Mouse (Mus musculus): ENCODE measurements around the gene Mnt. TPM values are rescaled to one million over a fixed set of nuclear protein-coding genes. Genes with fewer than 3 reads are reported as not detected.

Mnt gene
- polyA plus RNA-seq, 1 experiment: 22.1 TPM

- TF ChIP-seq CTCF (IDR thresholded peaks at IDR 0.05; ENCODE audit: extremely low read depth, insufficient read depth, low read length) (no peak), POLR2A (IDR thresholded peaks at IDR 0.05; ENCODE audit: extremely low read depth, insufficient read depth, low read length) (no peak)
- peak overlapping the region; percentile 64 for H3K27ac ChIP-seq (ENCODE audit: insufficient read depth, low read length)
Measured at GRCm38 (mm10) chr11:74831191-74831605, 478 bp downstream of the Mnt start.

GRCm38 (mm10) chr11:74831606-74832451 lies 1.1 kb downstream of the Mnt start:
- H3K27ac ChIP-seq (ENCODE audit: insufficient read depth, low read length): peak overlapping the region; percentile 64
- H3K4me1 ChIP-seq (ENCODE audit: control insufficient read depth, insufficient read depth, low read length): 0 out of 2 replicates have a peak, but pooled peaks cover 3% of the 10 kb centered on the region
- H3K4me3 ChIP-seq (ENCODE audit: insufficient read depth, low read length): peak overlapping the region; percentile 90
- TF ChIP-seq CTCF (IDR thresholded peaks at IDR 0.05; ENCODE audit: extremely low read depth, insufficient read depth, low read length): no peak
- TF ChIP-seq POLR2A (IDR thresholded peaks at IDR 0.05; ENCODE audit: extremely low read depth, insufficient read depth, low read length): peak; percentile 79

More at GRCm38 (mm10) chr11:74831191-74831605, 478 bp downstream of the Mnt start:
- H3K4me1 ChIP-seq (ENCODE audit: control insufficient read depth, insufficient read depth, low read length): 0 out of 2 replicates have a peak, but pooled peaks cover 3% of the 10 kb centered on the region
- peak overlapping the region; percentile 90 for H3K4me3 ChIP-seq (ENCODE audit: insufficient read depth, low read length)

- 0 out of 2 replicates have a peak, but pooled peaks cover 3% of the 10 kb centered on the region for H3K4me1 ChIP-seq (ENCODE audit: control insufficient read depth, insufficient read depth, low read length)
- TF ChIP-seq POLR2A (IDR thresholded peaks at IDR 0.05; ENCODE audit: extremely low read depth, insufficient read depth, low read length) (no peak), CTCF (IDR thresholded peaks at IDR 0.05; ENCODE audit: extremely low read depth, insufficient read depth, low read length) (no peak)
- H3K27ac ChIP-seq (ENCODE audit: insufficient read depth, low read length): peak overlapping the region; percentile 55; the same call in 1 of the 2 replicates
- peak overlapping the region; percentile 90 for H3K4me3 ChIP-seq (ENCODE audit: insufficient read depth, low read length)
Measured at GRCm38 (mm10) chr11:74832503-74833143, 1.9 kb downstream of the Mnt start.

- TF ChIP-seq CTCF (IDR thresholded peaks at IDR 0.05; ENCODE audit: extremely low read depth, insufficient read depth, low read length) (no peak), POLR2A (IDR thresholded peaks at IDR 0.05; ENCODE audit: extremely low read depth, insufficient read depth, low read length) (no peak)
- 0 out of 2 replicates have a peak, but pooled peaks cover 3% of the 10 kb centered on the region for H3K4me1 ChIP-seq (ENCODE audit: control insufficient read depth, insufficient read depth, low read length)
- H3K27ac ChIP-seq (ENCODE audit: insufficient read depth, low read length): no peak overlapping the region
- H3K4me3 ChIP-seq (ENCODE audit: insufficient read depth, low read length): no peak overlapping the region
Measured at GRCm38 (mm10) chr11:74833536-74834358, 3.0 kb downstream of the Mnt start.

GRCm38 (mm10) chr11:74834359-74834638 lies 3.6 kb downstream of the Mnt start:
- Histone ChIP-seq H3K4me1 (ENCODE audit: control insufficient read depth, insufficient read depth, low read length) (peaks cover 5% of the 10 kb centered on the region; the same call in 1 of the 2 replicates), H3K27ac (ENCODE audit: insufficient read depth, low read length) (no peak overlapping the region), H3K4me3 (ENCODE audit: insufficient read depth, low read length) (no peak overlapping the region)
- TF ChIP-seq CTCF (IDR thresholded peaks at IDR 0.05; ENCODE audit: extremely low read depth, insufficient read depth, low read length) (no peak), POLR2A (IDR thresholded peaks at IDR 0.05; ENCODE audit: extremely low read depth, insufficient read depth, low read length) (no peak)

GRCm38 (mm10) chr11:74834650-74835277 lies 4.0 kb downstream of the Mnt start:
- no peak overlapping the region for H3K4me3 ChIP-seq (ENCODE audit: insufficient read depth, low read length)
- TF ChIP-seq POLR2A (IDR thresholded peaks at IDR 0.05; ENCODE audit: extremely low read depth, insufficient read depth, low read length) (no peak), CTCF (IDR thresholded peaks at IDR 0.05; ENCODE audit: extremely low read depth, insufficient read depth, low read length) (no peak)

GRCm38 (mm10) chr11:74835593-74836224 lies 5.0 kb downstream of the Mnt start:
- TF ChIP-seq POLR2A (IDR thresholded peaks at IDR 0.05; ENCODE audit: extremely low read depth, insufficient read depth, low read length): no peak
- no peak for TF ChIP-seq CTCF (IDR thresholded peaks at IDR 0.05; ENCODE audit: extremely low read depth, insufficient read depth, low read length)
- H3K4me1 ChIP-seq (ENCODE audit: control insufficient read depth, insufficient read depth, low read length): peaks cover 6% of the 10 kb centered on the region; the same call in 1 of the 2 replicates

More at GRCm38 (mm10) chr11:74834650-74835277, 4.0 kb downstream of the Mnt start:
- peaks cover 6% of the 10 kb centered on the region; the same call in 1 of the 2 replicates for H3K4me1 ChIP-seq (ENCODE audit: control insufficient read depth, insufficient read depth, low read length)
- H3K27ac ChIP-seq (ENCODE audit: insufficient read depth, low read length): no peak overlapping the region

GRCm38 (mm10) chr11:74836225-74837055 lies 5.7 kb downstream of the Mnt start:
- peaks cover 6% of the 10 kb centered on the region; the same call in 1 of the 2 replicates for H3K4me1 ChIP-seq (ENCODE audit: control insufficient read depth, insufficient read depth, low read length)
- no peak overlapping the region for H3K4me3 ChIP-seq (ENCODE audit: insufficient read depth, low read length)
- no peak overlapping the region for H3K27ac ChIP-seq (ENCODE audit: insufficient read depth, low read length)
- no peak for TF ChIP-seq CTCF (IDR thresholded peaks at IDR 0.05; ENCODE audit: extremely low read depth, insufficient read depth, low read length)
- TF ChIP-seq POLR2A (IDR thresholded peaks at IDR 0.05; ENCODE audit: extremely low read depth, insufficient read depth, low read length): no peak

More at GRCm38 (mm10) chr11:74835593-74836224, 5.0 kb downstream of the Mnt start:
- H3K4me3 ChIP-seq (ENCODE audit: insufficient read depth, low read length): no peak overlapping the region
- H3K27ac ChIP-seq (ENCODE audit: insufficient read depth, low read length): no peak overlapping the region

Measured in cortical plate, adult 2 months (tissue).